Mouse (Mus musculus) urinary bladder, postnatal 25 days (tissue): ENCODE data around the gene Gnai2.
A peak's percentile ranks its signal among the peaks of the same experiment; 100 is the strongest.

Experiments used
- DNase-seq: peaks from one replicate; pipeline ENCODE4 v3.0.0; 2022; ENCODE audit warnings: low spot score

Gnai2 gene

GRCm38 (mm10) chr9:107609433-107609830, 25.7 kb downstream of the Gnai2 start:
- DNase-seq, result no peak

- no peak for DNase-seq
Measured at GRCm38 (mm10) chr9:107608741-107609432, 26.3 kb downstream of the Gnai2 start, which contains the start of gene Sema3b. TSS of gene Sema3b (minus strand) at chr9:107609229.

GRCm38 (mm10) chr9:107607653-107608245, 27.4 kb downstream of the Gnai2 start:
- no peak for DNase-seq

- DNase-seq, result no peak
Measured at GRCm38 (mm10) chr9:107607036-107607435, 28.1 kb downstream of the Gnai2 start.

- no peak for DNase-seq
Measured at GRCm38 (mm10) chr9:107606591-107606990, 28.6 kb downstream of the Gnai2 start.

GRCm38 (mm10) chr9:107605041-107605661, 30.0 kb downstream of the Gnai2 start:
- no peak for DNase-seq

- DNase-seq, result no peak
Measured at GRCm38 (mm10) chr9:107603251-107603650, 31.9 kb downstream of the Gnai2 start.

GRCm38 (mm10) chr9:107602068-107602648, 33.0 kb downstream of the Gnai2 start:
- DNase-seq, result peak; percentile 97

- DNase-seq, result no peak
Measured at GRCm38 (mm10) chr9:107601275-107601674, 33.9 kb downstream of the Gnai2 start.

- DNase-seq, result no peak
Measured at GRCm38 (mm10) chr9:107600745-107601144, 34.4 kb downstream of the Gnai2 start.

GRCm38 (mm10) chr9:107599842-107600241, 35.3 kb downstream of the Gnai2 start:
- DNase-seq, result no peak

GRCm38 (mm10) chr9:107599433-107599832, 35.7 kb downstream of the Gnai2 start:
- DNase-seq, result no peak

GRCm38 (mm10) chr9:107598385-107598784, 36.8 kb downstream of the Gnai2 start:
- DNase-seq, result no peak

GRCm38 (mm10) chr9:107596619-107597569, 38.3 kb downstream of the Gnai2 start:
- no peak for DNase-seq

- DNase-seq, result no peak
Measured at GRCm38 (mm10) chr9:107594281-107595062, 40.7 kb downstream of the Gnai2 start.

GRCm38 (mm10) chr9:107593101-107593976, 41.8 kb downstream of the Gnai2 start:
- no peak for DNase-seq

- no peak for DNase-seq
Measured at GRCm38 (mm10) chr9:107590773-107591060, 44.5 kb downstream of the Gnai2 start.

- DNase-seq, result no peak
Measured at GRCm38 (mm10) chr9:107590058-107590772, 45.0 kb downstream of the Gnai2 start.

GRCm38 (mm10) chr9:107587833-107588639, 47.1 kb downstream of the Gnai2 start:
- no peak for DNase-seq
